Mouse (Mus musculus): ENCODE data around the gene Etfa. TPM values are rescaled to one million over a fixed set of nuclear protein-coding genes. Genes with fewer than 3 reads are reported as not detected.

Gene Etfa
- polyA plus RNA-seq, 1 experiment from 2014 or later: 396 TPM

Other genes starting within 250 kb of the Etfa start
- 1.7 and 2.0 TPM in 2 replicates for gene Nrg4, start 185.4 kb downstream of the Etfa start, polyA plus RNA-seq (2014; fragmentation: Nextera tagmentation; extraction: Ambion mirVana)
- 0.16 TPM in 1 of 2 replicates, not detected in the other for gene Tmem266, start 185.3 kb downstream of the Etfa start, polyA plus RNA-seq (2014; fragmentation: Nextera tagmentation; extraction: Ambion mirVana)
- 0.12 and 0.13 TPM in 2 replicates for gene Isl2, start 26.4 kb upstream of the Etfa start, polyA plus RNA-seq (2014; fragmentation: Nextera tagmentation; extraction: Ambion mirVana)